Mouse (Mus musculus) heart, adult 18-20 months (tissue): ENCODE measurements around the gene Cerkl. TPM values are rescaled to one million over a fixed set of nuclear protein-coding genes. Genes with fewer than 3 reads are reported as not detected.

Experiments used
- DNase-seq, 2 experiments: peaks; one replicate each; pipeline ENCODE4 v3.0.0; 2021 to 2022; ENCODE audit warnings: mixed read lengths in 1 of 2
- total RNA-seq, 2 experiments: library from RNA; stranded (reverse); gene quantifications; 2 replicates each; pipeline ENCODE4 v1.2.3; 2021

Gene Cerkl
- total RNA-seq, 2 experiments from 2014 or later: 0.67 to 0.87 TPM

GRCm38 (mm10) chr2:79443401-79443800 lies 13.2 kb downstream of the Cerkl start:
- no peak for DNase-seq

GRCm38 (mm10) chr2:79442906-79443305 lies 13.7 kb downstream of the Cerkl start:
- DNase-seq: no peak

- no peak for DNase-seq
Measured at GRCm38 (mm10) chr2:79442227-79442626, 14.4 kb downstream of the Cerkl start.

DNA sequence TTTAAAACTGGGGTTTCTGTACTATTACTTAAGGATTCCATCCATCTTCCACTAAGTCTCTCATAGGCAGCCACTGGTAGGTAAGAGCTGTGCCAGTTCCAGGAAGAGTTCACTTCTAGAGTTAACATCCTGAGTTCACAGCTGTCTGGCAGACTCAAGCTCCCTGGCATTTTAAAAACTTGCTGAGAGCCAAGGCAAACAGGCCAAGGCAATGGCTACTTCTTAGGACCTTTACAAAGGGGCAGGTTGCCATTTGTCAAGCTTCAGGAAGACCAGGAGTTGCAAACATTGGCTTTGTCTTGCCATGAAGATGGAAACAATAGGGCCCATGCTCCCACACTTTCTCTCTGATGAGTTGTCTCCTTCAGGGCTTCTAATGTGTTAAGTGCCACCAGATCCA lies 26.5 kb downstream of the Cerkl start:
- no peak for DNase-seq

DNA sequence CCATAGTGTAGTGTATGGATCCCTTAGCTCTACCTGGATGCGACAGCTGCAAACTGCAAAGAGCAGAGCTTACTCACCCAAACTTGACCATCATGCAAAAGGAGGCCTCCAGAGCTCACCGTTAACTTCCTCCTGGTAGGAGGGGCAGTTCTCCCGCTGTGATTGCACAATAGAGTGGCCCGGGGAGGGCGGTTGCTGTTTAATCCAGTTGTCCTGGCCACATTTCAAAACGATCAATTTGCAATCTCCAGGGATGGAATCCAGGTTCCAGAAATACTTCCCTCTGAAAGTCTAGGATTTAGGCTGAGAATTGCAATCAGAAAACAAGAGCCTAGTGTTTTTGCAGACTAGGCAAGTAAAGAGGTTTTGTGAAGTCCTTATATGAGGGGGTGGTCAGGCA lies 26.9 kb downstream of the Cerkl start:
- DNase-seq: peak; percentile 62 to 69

DNA sequence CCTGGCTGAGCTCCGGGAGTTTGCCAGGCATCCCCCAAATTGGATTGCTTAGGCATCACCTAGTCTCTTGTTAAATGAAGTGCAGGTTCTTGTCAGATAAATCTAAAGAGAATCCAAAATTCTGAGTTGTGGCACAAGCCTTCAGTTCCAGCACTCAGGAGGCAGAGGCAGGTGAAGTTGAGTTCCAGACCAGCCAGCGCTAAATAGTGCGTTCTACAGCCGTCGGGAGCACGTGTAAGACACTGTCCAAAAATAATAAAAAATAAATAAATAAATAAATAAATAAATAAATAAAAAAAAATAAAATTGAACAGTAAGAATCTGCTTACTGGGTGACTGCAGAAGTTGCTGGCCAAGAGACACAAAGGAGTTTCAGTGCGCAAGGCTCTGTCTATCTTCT lies 27.5 kb downstream of the Cerkl start:
- no peak for DNase-seq

GRCm38 (mm10) chr2:79428569-79429104 lies 27.9 kb downstream of the Cerkl start:
- DNase-seq: peak; percentile 51 to 57

- no peak for DNase-seq
Measured at GRCm38 (mm10) chr2:79428022-79428421, 28.6 kb downstream of the Cerkl start.

DNA sequence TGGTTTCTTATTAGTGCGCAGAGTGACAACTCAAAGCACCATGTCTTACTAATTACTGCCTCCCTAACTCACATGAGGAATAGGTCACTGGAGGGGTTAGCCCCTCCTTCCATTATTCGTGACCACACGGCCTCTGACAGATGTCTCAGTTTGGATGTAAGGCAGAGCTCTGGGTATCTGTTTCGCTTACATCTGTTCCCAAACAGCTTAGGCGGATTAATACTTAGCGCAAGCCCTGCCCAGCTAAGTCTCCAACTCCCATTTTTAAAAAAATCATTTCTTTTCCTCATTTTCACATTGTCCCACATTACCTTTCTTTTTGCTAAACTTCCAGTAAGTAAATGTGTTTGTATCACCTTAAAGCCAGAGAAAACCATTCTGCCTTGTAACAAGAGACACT lies 34.9 kb downstream of the Cerkl start:
- DNase-seq: no peak

GRCm38 (mm10) chr2:79414505-79414904 lies 42.1 kb downstream of the Cerkl start:
- DNase-seq: no peak

DNA sequence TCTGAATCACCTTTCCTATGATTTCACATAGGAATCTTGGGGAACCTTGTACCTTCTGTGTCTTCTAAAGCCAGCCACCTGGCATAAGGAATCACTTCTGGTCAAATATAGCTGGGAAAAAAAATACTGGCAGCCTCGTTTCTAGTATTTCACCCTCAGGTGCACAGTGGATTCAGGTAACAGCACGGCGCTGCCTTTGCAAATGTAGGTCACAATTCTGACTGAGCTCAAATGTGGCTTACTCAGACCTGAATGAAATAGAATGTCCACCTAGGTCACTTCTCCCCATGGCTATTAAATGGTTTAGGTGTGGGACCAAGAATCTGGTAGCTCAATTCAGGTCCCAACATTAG lies 45.7 kb downstream of the Cerkl start:
- DNase-seq: no peak

GRCm38 (mm10) chr2:79410247-79410902 lies 46.2 kb downstream of the Cerkl start:
- no peak for DNase-seq

GRCm38 (mm10) chr2:79405661-79406405 lies 50.8 kb downstream of the Cerkl start:
- DNase-seq: no peak

- DNase-seq: no peak
Measured at GRCm38 (mm10) chr2:79400045-79400444, 56.5 kb downstream of the Cerkl start.

DNA sequence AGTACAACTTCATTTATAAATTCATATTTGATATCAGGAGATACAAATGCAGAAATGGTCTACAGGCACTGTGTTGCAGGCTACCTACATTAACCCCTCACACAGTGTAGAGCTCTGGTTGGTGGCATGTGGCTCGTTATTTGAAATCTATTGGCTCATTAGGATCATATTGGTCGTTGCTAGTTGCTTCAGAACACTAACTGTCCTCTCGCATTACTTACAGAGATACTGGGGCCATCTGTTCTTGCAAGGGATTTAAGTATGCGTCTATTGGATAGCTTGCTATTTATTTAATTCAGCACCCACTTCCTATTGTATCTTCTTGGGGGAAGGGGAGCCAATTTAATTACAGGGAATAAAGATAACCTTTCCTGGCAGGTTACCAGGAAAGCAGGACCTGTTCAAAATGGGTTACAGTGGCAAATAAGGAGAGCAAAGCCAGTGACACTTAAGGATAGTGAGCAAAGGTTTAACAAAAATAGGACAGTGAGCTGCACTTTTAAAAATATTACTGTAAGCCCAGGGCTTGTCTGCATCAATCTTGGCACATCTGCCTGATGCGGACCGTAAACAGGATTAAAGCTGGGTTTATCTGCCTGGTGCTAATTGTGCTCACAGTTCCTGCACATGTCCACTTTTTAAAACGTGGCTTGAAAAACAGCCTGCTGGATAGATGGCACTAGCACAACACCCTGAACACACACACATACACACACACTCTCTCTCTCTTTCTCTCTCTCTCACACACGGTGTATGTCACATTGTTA lies 57.2 kb downstream of the Cerkl start:
- no peak for DNase-seq

DNA sequence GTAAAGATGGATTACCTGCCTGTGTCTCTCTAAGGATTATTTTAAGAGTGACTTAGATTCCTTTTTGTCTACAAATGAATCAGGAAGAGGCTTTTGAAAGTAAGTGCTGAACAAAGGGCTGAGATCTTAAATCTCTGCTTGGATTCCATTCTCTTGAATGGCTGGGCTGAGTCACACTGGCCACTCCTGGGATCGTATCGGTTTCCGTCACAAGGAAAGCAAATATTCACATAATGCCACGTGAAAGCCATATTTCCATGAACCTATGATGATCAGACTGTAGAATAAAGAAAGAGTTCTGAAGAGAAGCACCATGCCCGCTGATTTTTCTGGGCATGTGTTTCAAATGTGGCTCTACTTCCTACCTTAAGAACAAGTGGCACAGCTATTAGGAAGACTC lies 57.8 kb downstream of the Cerkl start:
- DNase-seq: no peak

DNA sequence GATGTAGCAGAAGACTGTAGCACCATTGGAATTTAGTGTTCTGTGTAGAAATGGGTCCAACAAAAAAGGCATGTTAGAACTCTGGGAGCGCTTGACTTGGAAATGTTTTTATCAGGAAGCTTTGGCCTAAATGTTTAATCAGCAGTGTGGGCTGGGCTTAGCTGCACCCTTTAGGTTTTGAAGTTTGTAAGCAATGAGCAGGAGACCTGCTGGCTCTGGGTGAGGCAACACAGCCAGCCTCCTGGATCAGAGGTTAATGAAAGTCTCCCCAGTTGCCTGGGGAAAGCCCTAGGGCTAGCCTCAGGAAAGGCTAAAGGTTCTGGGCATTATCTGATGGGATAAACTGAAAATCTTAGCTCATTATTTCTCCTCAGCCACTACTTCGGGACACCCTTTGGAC lies 58.2 kb downstream of the Cerkl start:
- no peak for DNase-seq

- no peak for DNase-seq
Measured at GRCm38 (mm10) chr2:79397107-79397506, 59.5 kb downstream of the Cerkl start.

DNA sequence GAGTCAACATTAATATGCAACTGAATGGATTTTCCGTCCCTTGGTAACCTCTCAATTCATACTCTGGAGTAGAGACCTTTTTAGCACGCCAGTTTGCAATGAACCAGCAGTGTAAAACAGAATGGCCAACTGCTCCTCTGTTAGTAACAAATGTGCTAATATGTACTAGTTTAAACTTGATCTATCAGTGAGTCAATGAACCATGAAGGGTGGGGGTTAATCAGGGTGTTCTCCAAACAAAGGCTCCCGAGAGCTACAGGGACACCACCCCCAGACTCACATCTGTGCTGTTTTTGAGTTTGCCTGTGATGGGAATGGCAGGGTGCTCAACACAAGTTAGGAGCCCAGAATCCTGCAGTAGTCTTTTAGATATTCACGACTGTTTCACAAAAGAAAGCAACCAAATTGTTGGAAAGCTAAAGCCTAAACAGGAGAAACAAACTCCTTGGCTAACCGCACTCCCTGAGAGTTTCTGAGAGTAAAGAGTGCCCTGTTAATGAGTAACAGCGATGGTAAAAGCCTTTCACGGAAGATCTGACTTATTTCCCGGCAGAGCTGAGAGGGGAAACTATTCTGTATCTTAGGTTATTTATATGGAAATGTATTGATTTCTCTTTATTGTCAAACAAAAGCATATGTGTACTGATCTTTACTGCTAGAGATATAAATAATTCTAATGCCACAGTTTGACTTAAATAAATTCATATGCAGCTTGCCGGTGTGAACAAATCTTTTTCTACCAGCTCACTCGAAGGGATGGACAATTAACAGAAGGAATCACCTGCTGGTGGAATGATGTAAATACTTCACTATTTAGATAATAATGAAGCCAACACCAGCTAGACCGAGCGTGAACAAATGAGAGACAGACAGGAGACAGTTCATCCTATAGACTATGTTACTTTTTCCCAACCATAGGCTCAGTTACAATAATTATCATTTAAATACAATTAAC lies 77.2 kb downstream of the Cerkl start:
- DNase-seq: no peak

- DNase-seq: no peak
Measured at GRCm38 (mm10) chr2:79378346-79379086, 78.1 kb downstream of the Cerkl start.
